Mouse (Mus musculus) lung, postnatal 0 days (tissue): Measurements from ENCODE around the gene Podnl1.

Experiments
- CTCF ChIP-seq: IDR thresholded peaks from 2 replicates; pipeline ENCODE4 v1.5.1; 2016; ENCODE audit warnings: antibody characterized with exemption, mild to moderate bottlenecking
- EP300 ChIP-seq: IDR thresholded peaks from 2 replicates; pipeline ENCODE4 v1.6.1; 2016; ENCODE audit warnings: antibody characterized with exemption, mild to moderate bottlenecking, control low read depth

GRCm38 (mm10) chr8:84106216-84107040 is 19.4 kb upstream of the Podnl1 start:
- TF ChIP-seq EP300 (no peak), CTCF (no peak)
